Mouse (Mus musculus): ENCODE measurements around the gene Cd5l.
"Not testable (repeated sequence)": the region's sequence is repeated elsewhere in the genome, so short reads cannot be mapped to it uniquely, and the experiment has no call there.

Cd5l gene

GRCm38 (mm10) chr3:87357581-87357980, at the start of gene Cd5l:
TSS of gene Cd5l (plus strand) at chr3:87357881.
- no peak for DNase-seq (ENCODE audit: low read depth in 2 of 2, low spot score in 2 of 2)

DNA sequence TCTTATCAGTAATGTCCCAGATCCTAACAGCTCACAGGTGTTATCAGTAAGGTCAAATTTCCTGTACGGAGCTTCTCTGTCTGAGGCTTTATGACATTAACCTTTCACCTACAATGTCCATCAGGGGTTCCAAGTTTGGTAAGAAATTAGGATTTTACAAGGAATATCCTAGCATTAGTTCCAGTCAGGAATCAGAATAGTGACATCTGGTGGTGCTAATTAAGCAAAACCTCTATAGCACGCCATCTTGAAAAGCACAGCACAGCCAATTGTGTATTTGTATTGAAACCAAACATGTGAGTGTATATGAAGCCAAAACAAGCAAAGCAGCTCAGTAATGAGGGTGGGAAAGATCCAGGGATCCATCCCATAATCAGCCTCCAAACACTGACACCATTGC, 47.8 kb upstream of the Cd5l start:
- DNase-seq (ENCODE audit: low read depth in 2 of 2, low spot score in 2 of 2), result no peak

DNA sequence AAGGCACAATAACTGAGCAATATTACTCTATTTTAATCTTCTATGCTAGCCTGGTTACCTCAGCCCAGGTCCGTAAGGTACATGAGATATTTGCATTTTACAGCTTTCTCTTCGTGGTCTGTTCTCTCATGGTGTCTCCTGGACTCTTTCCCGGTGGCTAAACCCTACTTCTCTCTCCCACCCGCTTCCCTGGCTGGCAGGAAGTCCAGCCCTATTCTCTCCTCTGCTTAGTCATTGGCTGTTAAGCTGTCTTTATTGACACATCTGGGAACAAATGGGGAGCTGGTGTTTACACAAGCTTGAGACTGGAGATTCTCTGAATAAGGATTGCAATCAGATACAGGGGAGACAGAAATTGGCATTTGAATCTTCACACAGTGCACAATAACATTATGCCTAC, 35.1 kb upstream of the Cd5l start:
- DNase-seq (ENCODE audit: low read depth in 2 of 2, low spot score in 2 of 2), result no peak

DNA sequence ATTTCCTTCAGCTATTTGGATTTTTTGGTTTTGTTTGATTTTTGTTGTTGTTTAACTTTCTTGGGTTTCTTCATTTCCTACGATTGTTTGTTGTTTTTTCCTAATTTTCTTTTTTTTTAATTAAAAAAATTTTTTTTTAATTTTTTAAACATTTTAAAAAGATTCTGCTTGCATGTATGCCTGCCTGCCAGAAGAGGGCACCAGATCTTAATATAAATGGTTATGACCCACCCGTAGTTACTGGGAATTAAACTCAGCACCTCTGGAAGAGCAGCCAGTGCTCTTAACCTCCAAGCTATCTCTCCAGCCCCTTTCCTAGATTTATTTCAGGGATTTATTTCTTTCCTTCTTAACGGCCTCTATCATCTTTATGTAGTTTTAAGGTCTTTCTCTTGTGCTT, 33.9 kb upstream of the Cd5l start:
- no peak for DNase-seq (ENCODE audit: low read depth in 2 of 2, low spot score in 2 of 2)

GRCm38 (mm10) chr3:87337899-87338298, 19.8 kb upstream of the Cd5l start:
- no peak for DNase-seq (ENCODE audit: low read depth in 2 of 2, low spot score in 2 of 2)

GRCm38 (mm10) chr3:87350992-87351391, 6.7 kb upstream of the Cd5l start:
- DNase-seq (ENCODE audit: low read depth in 2 of 2, low spot score in 2 of 2), result not testable (repeated sequence)

DNA sequence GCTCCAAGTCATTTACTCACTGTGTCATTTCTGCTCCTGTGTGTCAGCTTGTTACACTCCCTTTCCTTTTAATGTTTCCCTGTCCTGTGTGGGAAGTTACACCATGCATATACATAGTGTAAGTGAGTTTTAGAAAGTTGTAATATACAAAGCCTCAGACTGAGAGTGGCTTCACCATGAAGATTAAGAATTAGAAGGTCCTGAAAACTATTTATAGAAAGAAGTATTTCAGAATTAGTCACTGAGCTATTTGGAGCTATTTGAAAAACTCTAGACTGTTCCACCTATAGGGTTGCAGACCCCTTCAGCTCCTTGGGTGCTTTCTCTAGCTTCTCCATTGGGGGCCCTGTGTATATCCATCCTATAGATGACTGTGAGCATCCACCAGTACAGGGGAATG, 1.5 kb downstream of the Cd5l start:
- DNase-seq (ENCODE audit: low read depth in 2 of 2, low spot score in 2 of 2), result no peak

DNA sequence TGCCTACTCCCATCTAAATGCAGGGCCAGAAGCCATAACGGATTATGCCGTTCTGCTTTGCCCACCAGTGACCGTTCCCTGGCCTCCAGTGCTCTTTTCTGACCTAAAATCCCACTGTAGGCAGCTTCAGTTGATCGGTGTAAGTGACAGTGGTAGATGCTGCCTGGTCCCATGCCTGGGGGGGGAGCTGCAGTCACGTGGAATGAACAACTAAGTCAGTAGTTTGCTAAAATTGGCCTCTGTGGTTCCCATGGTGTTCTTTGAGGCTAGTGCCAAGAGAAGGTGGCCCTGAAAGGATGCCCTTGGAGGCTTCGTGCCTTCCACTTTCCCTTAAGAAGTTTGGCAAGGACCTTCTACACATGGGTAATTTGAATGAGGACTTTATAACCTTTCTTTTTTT, 2.8 kb downstream of the Cd5l start:
- DNase-seq (ENCODE audit: low read depth in 2 of 2, low spot score in 2 of 2), result no peak

DNA sequence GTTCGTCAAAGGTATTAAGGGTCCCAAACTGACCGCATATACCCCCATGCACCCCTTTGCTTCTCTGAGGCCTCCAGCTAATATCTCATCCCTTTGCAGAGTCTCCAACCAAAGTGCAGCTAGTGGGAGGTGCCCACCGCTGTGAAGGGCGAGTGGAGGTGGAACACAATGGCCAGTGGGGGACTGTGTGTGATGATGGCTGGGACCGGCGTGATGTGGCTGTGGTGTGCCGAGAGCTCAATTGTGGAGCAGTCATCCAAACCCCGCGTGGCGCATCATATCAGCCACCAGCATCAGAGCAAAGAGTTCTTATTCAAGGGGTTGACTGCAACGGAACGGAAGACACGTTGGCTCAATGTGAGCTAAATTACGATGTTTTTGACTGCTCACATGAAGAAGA, 8.0 kb downstream of the Cd5l start:
- DNase-seq (ENCODE audit: low read depth in 2 of 2, low spot score in 2 of 2), result no peak

GRCm38 (mm10) chr3:87367511-87367910, 9.8 kb downstream of the Cd5l start:
- no peak for DNase-seq (ENCODE audit: low read depth in 2 of 2, low spot score in 2 of 2)

GRCm38 (mm10) chr3:87369181-87369580, 11.5 kb downstream of the Cd5l start:
- no peak for DNase-seq (ENCODE audit: low read depth in 2 of 2, low spot score in 2 of 2)

DNA sequence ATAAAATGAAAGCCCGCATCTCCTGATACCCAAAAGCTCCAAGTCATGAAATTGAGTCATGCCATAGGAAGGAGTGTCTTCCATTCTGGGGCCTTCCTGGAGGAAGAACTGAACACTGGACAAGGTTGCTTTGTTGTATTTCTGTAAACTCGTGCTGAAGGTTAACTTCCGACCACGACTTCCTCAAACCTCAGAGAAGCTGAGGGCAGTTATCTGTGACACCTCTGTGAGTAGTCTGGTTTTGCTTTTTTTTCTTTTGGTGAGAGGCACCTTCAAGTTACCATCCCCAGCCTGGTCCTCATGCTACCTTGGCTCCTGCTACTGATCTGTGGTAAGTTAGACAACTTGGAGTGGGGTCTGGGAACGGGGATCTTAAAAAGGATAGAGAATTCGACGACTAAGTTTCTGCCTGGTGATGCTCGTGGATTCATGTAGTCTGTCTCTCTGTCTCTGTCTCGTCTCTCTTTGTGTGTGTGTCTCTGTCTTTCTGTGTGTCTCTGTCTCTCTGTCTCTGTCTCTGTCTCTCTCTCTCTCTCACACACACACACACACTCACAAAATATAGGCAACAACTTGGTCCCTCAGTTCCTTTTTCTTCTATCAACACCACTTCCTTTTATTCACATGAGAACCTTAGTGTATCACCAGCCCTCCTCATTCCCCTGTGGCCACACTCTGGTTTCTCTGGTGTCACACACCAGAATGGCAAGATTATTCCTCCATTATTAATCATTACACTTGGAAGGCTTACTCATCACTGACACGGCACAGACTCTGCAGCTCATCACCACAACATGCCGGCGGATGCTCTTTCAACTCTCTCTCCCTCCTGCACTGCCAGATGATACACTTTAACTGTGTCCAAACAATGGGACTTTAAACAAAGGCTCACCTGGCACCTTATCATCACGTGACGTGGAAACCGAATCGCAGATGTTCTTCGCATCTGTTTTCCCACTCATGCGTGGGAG, 18.8 kb downstream of the Cd5l start, which contains the start of gene Fcrl1:
TSS of gene Fcrl1 (plus strand) at position 193 of the 971 bp plus-strand sequence.
- DNase-seq (ENCODE audit: low read depth in 2 of 2, low spot score in 2 of 2), result no peak

DNA sequence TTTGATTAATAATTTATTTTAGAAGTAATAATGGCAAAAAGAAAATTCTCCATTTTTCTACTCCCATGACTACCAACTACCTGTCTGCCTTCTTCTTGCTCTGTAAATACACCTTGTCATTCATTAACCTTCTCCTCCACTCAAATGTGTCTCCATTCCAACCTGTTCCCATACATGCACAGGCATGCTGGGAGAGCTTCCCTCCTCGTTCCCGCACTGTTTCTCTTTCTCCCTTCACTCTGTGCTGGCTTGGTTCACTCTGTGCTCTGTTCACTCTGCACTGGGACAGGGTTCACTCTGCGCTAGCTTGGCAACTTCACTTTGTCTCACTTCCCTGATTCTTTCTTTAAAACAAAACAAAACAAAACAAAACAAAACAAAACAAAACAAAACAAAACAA, 19.5 kb downstream of the Cd5l start:
- DNase-seq (ENCODE audit: low read depth in 2 of 2, low spot score in 2 of 2), result no peak

- DNase-seq (ENCODE audit: low read depth in 2 of 2, low spot score in 2 of 2), result no peak
Measured at GRCm38 (mm10) chr3:87377719-87378118, 20.0 kb downstream of the Cd5l start.

DNA sequence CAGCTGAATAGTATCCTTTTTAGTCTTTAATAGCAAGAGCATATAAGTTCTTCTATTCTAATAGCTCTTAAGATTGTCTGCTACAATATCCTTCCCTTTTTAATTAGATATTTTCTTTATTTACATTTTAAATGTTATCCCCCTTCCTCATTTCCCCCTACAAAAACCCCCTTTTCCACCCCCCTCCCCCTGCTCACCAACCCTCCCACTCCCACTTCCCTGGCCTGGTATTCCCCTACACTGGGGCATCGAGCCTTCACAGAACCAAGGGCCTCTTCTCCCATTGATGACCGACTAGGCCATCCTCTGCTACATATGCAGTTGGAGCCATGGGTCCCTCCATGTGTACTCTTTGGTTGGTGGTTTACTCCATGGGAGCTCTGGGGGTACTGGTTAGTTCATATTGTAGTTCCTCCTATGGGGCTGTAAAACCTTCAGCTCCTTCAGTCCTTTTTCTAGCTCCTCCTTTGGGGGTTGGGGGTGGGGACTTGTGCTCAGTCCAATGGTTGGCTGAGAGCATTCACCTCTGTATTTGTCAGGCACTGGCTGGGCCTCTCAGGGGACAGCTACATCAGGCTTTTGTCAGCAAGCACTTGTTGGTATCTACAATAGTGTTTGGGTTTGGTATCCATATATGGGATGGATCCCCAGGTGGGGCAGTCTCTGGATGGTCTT, 22.1 kb downstream of the Cd5l start:
- DNase-seq (ENCODE audit: low read depth in 2 of 2, low spot score in 2 of 2), result not testable (repeated sequence)

DNA sequence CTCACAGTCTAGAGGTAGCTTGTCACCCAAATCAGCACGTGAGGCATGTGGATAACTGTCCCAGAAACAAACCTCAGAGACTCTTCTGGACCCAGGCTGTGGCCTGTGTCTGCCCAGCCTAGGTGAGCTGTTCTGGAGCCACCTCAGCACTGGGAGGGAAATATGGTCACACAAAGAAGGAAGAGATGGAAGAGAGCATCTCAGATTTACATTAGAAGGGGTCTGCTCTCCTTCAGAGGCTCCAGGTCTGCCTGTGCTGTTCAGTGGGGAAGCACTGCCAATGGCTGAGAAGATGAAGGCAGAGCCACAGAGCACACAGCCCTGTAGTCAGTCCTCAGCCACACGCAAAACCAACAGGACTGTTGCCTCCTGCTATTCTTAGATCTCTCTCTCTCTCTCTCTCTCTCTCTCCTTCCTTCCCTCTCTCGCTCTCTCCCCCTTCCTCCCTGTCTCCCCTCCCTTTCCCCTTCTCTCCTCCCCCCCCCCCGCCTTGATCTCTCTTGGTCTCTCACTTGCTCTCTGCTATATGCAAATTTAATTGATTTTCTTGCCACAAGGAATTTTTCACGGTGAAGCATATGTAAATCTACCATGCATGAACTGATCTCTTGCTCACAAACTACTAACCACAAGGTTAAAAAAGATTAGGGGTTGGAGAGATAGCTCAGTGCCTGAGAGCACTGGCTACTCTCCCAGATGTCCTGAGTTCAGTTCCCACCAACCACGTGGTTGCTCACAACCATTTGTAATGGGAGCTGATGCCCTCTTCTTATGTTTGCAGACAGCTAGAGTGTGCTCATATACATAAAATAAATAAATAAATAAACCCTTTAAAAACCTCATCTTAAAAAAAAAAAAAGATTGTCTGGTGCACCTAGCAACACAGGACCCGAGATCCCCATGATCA, 24.4 kb downstream of the Cd5l start:
- DNase-seq (ENCODE audit: low read depth in 2 of 2, low spot score in 2 of 2), result no peak

DNA sequence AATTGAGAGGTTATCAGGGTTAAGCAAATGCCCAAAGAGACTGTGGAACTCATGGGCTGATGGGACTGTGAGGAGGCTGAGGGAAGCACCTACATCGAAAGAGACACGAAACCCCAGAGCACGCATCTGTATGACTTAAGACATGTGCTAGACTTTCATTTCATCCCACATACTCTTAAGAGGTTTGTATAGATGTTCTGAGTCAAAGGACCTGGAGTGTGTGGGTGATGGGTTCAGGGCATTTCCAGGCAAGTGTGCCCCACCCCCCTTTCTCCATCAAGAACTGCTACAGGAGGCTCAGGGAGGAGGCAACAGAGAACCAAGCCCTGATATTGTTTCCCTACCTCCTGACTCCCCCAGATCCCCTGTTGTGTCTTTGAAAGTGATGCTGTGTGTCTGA, 25.6 kb downstream of the Cd5l start:
- DNase-seq (ENCODE audit: low read depth in 2 of 2, low spot score in 2 of 2), result no peak

DNA sequence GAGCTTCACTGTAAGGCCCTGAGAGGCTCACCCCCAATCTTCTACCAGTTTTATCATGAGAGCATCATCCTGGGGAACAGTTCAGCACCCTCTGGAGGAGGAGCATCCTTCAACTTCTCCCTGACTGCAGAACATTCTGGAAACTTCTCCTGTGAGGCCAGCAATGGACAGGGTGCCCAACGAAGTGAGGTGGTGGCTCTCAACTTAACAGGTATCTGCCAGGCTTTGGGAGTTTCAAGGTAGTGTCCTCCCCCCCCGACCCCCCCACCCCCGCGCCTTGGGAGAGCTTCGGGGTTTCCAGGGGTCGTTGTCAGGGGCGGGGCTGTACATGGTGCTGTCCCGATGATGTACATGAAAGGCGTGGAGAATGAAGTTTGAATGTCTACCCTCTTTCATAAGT, 27.4 kb downstream of the Cd5l start:
- DNase-seq (ENCODE audit: low read depth in 2 of 2, low spot score in 2 of 2), result no peak

GRCm38 (mm10) chr3:87390935-87391334, 33.3 kb downstream of the Cd5l start:
- DNase-seq (ENCODE audit: low read depth in 2 of 2, low spot score in 2 of 2), result no peak

GRCm38 (mm10) chr3:87398809-87399208, 41.1 kb downstream of the Cd5l start:
- DNase-seq (ENCODE audit: low read depth in 2 of 2, low spot score in 2 of 2), result no peak

DNA sequence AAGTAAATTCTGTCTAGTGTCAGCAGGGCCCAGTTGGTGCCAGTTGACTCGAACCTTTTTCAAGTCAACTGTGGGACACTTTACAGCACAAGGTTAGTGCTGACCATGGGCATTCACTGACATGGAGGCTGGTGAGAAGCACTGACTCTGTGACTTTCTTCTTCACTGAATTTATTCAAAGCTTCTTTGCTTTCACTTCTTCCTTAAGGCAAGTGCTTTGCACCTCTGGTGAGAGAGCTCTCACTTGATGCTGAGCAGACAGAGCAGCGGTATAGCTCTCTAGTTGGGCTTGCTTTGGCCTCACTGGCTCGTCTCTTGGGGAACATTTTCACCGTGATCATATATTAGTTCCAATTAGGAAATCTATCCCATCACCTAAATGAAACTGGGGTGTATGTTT, 42.2 kb downstream of the Cd5l start:
- no peak for DNase-seq (ENCODE audit: low read depth in 2 of 2, low spot score in 2 of 2)
